Mouse (Mus musculus) intestine, embryonic 16.5 days (tissue): ENCODE measurements around the gene S100a2. TPM values are rescaled to one million over a fixed set of nuclear protein-coding genes. Genes with fewer than 3 reads are reported as not detected.

Source experiments
- ATAC-seq: fragments of 200-750 bp; cut with Nextera tagmentation; 2 replicates; pipeline ENCODE4 v1.8.0; 2017; ENCODE audit warnings: moderate TSS enrichment, moderate library complexity
- H3K27ac ChIP-seq: fragments of 300-500 bp; sonication (generic); 2 replicates; pipeline ENCODE4 v1.5.1; 2014; ENCODE audit warnings: mild to moderate bottlenecking, low read length
- H3K27me3 ChIP-seq: fragments of 300-500 bp; sonication (generic); replicated peaks from 2 replicates; pipeline ENCODE4 v1.6.1; 2014; ENCODE audit warnings: low read length, control low read depth, mixed read lengths; ENCODE audit not compliant: control insufficient read depth, insufficient read depth
- H3K36me3 ChIP-seq: fragments of 300-500 bp; sonication (generic); 2 replicates; pipeline ENCODE4 v1.6.1; 2014; ENCODE audit warnings: low read length, control low read depth; ENCODE audit not compliant: control insufficient read depth, insufficient read depth
- H3K4me1 ChIP-seq: fragments of 300-500 bp; sonication (generic); 2 replicates; pipeline ENCODE4 v1.6.1; 2014; ENCODE audit warnings: low read length, control low read depth, mixed read lengths; ENCODE audit not compliant: control insufficient read depth, insufficient read depth
- H3K4me2 ChIP-seq: fragments of 300-500 bp; sonication (generic); 2 replicates; pipeline ENCODE4 v1.6.1; 2014; ENCODE audit warnings: low read depth, low read length, control low read depth
- H3K4me3 ChIP-seq: fragments of 300-500 bp; sonication (generic); 2 replicates; pipeline ENCODE4 v1.5.1; 2014; ENCODE audit warnings: mild to moderate bottlenecking, low read length
- H3K9ac ChIP-seq: fragments of 300-500 bp; sonication (generic); 2 replicates; pipeline ENCODE4 v1.6.1; 2014; ENCODE audit warnings: low read depth, low read length
- H3K9me3 ChIP-seq: fragments of 300-500 bp; sonication (generic); 2 replicates; pipeline ENCODE4 v1.6.1; 2016; ENCODE audit warnings: low read length, control low read depth; ENCODE audit not compliant: control insufficient read depth
- WGBS: fragments of 180-500 bp; shearing (Covaris S2); extraction: QIAGEN DNeasy Blood & Tissue Kit; methylation state at CpG from one replicate; pipeline ENCODE4 v1.1.7; 2014; 5-methylcytosine and 5-hydroxymethylcytosine counted together
- polyA plus RNA-seq: library from polyadenylated mRNA; unstranded; fragments of >200 nt; fragmentation: Nextera tagmentation; extraction: Ambion mirVana; gene quantifications from 2 replicates; pipeline ENCODE4 v1.2.1, GENCODE M21; 2015

Gene S100a2
- polyA plus RNA-seq, 1 experiment from 2014 or later = not detected

GRCm38 (mm10) chr3:90617586-90617985 lies 27.5 kb downstream of the S100a2 start:
- Histone ChIP-seq H3K27me3 (no peaks in the 10 kb centered on the region), H3K9ac (no peak overlapping the region), H3K36me3 (no peaks in the 10 kb centered on the region), H3K4me1 (peaks cover 24% of the 10 kb centered on the region), H3K4me3 (no peak overlapping the region), H3K4me2 (no peak overlapping the region), H3K27ac (no peak overlapping the region), H3K9me3 (no peaks in the 10 kb centered on the region)
- ATAC-seq = no peak
- WGBS = 6% methylated on average over 1 of the region's 1 CpGs

- H3K9me3 ChIP-seq = no peaks in the 10 kb centered on the region
- 52% methylated on average over 7 of the region's 7 CpGs for WGBS
- no peak for ATAC-seq
These were observed 31.5 kb downstream of the S100a2 start for GRCm38 (mm10) chr3:90621552-90621951.

GRCm38 (mm10) chr3:90623435-90624071 lies 33.5 kb downstream of the S100a2 start:
- no peak for ATAC-seq
- H3K27me3 ChIP-seq = no peaks in the 10 kb centered on the region
- H3K9me3 ChIP-seq = no peaks in the 10 kb centered on the region
- peak overlapping the region; percentile 47; the same call in 1 of the 2 replicates for H3K27ac ChIP-seq
- no peak overlapping the region for H3K9ac ChIP-seq
- 21% methylated on average over 2 of the region's 2 CpGs for WGBS
- no peaks in the 10 kb centered on the region for H3K36me3 ChIP-seq
- peaks cover 27% of the 10 kb centered on the region for H3K4me1 ChIP-seq
- H3K4me3 ChIP-seq = no peak overlapping the region
- no peak overlapping the region for H3K4me2 ChIP-seq

More at GRCm38 (mm10) chr3:90621552-90621951, 31.5 kb downstream of the S100a2 start:
- H3K27me3 ChIP-seq = no peaks in the 10 kb centered on the region
- peaks cover 27% of the 10 kb centered on the region for H3K4me1 ChIP-seq
- H3K36me3 ChIP-seq = no peaks in the 10 kb centered on the region
- H3K27ac ChIP-seq = no peak overlapping the region
- H3K9ac ChIP-seq = no peak overlapping the region
- no peak overlapping the region for H3K4me2 ChIP-seq
- no peak overlapping the region for H3K4me3 ChIP-seq

GRCm38 (mm10) chr3:90625496-90625895 lies 35.4 kb downstream of the S100a2 start:
- Histone ChIP-seq H3K4me2 (no peak overlapping the region), H3K9ac (no peak overlapping the region), H3K27ac (peak overlapping the region; percentile 97), H3K4me1 (peaks cover 27% of the 10 kb centered on the region), H3K27me3 (no peaks in the 10 kb centered on the region), H3K4me3 (no peak overlapping the region), H3K9me3 (no peaks in the 10 kb centered on the region), H3K36me3 (no peaks in the 10 kb centered on the region)
- WGBS = 77% methylated on average over 5 of the region's 5 CpGs
- no peak for ATAC-seq

GRCm38 (mm10) chr3:90626266-90627021 lies 36.4 kb downstream of the S100a2 start:
- peaks cover 23% of the 10 kb centered on the region for H3K4me1 ChIP-seq
- peak; percentile 90 for ATAC-seq
- WGBS = 36% methylated on average over 9 of the region's 9 CpGs
- peak overlapping the region; percentile 97 for H3K27ac ChIP-seq
- no peaks in the 10 kb centered on the region for H3K36me3 ChIP-seq
- H3K4me3 ChIP-seq = peak overlapping the region; percentile 18
- H3K27me3 ChIP-seq = no peaks in the 10 kb centered on the region
- peak overlapping the region; percentile 37 for H3K4me2 ChIP-seq
- no peaks in the 10 kb centered on the region for H3K9me3 ChIP-seq
- H3K9ac ChIP-seq = peak overlapping the region; percentile 29; the same call in 1 of the 2 replicates

- Histone ChIP-seq H3K27me3 (no peaks in the 10 kb centered on the region), H3K4me1 (peaks cover 20% of the 10 kb centered on the region), H3K4me2 (peak overlapping the region; percentile 29), H3K27ac (peak overlapping the region; percentile 90), H3K9ac (peak overlapping the region; percentile 26; the same call in 1 of the 2 replicates), H3K9me3 (no peaks in the 10 kb centered on the region), H3K36me3 (no peaks in the 10 kb centered on the region), H3K4me3 (peak overlapping the region; percentile 18)
- no peak for ATAC-seq
- WGBS = 88% methylated on average over 5 of the region's 5 CpGs
These were observed 37.3 kb downstream of the S100a2 start for GRCm38 (mm10) chr3:90627366-90627765.

- H3K9ac ChIP-seq = no peak overlapping the region
- no peak overlapping the region for H3K4me3 ChIP-seq
- 0 out of 2 replicates have a peak overlapping the region, but pooled peaks have one; percentile 29 for H3K4me2 ChIP-seq
- H3K36me3 ChIP-seq = no peaks in the 10 kb centered on the region
- peak; percentile 56 for ATAC-seq
- no peaks in the 10 kb centered on the region for H3K9me3 ChIP-seq
- peak overlapping the region; percentile 90; the same call in 1 of the 2 replicates for H3K27ac ChIP-seq
- H3K27me3 ChIP-seq = no peaks in the 10 kb centered on the region
- H3K4me1 ChIP-seq = peaks cover 20% of the 10 kb centered on the region
- 53% methylated on average over 4 of the region's 4 CpGs for WGBS
These were observed 37.8 kb downstream of the S100a2 start for GRCm38 (mm10) chr3:90627807-90628206.

GRCm38 (mm10) chr3:90629298-90629697 lies 39.3 kb downstream of the S100a2 start:
- ATAC-seq = no peak
- Histone ChIP-seq H3K4me2 (no peak overlapping the region), H3K27ac (no peak overlapping the region), H3K9me3 (no peaks in the 10 kb centered on the region), H3K36me3 (no peaks in the 10 kb centered on the region), H3K9ac (no peak overlapping the region), H3K27me3 (no peaks in the 10 kb centered on the region), H3K4me3 (no peak overlapping the region), H3K4me1 (peaks cover 6% of the 10 kb centered on the region)
- WGBS = 86% methylated on average over 2 of the region's 2 CpGs

GRCm38 (mm10) chr3:90631984-90632383 lies 41.9 kb downstream of the S100a2 start:
- no peaks in the 10 kb centered on the region for H3K27me3 ChIP-seq
- H3K4me2 ChIP-seq = no peak overlapping the region
- H3K36me3 ChIP-seq = no peaks in the 10 kb centered on the region
- no peaks in the 10 kb centered on the region for H3K9me3 ChIP-seq
- WGBS = 84% methylated on average over 2 of the region's 2 CpGs
- no peak overlapping the region for H3K27ac ChIP-seq
- no peaks in the 10 kb centered on the region for H3K4me1 ChIP-seq
- H3K4me3 ChIP-seq = no peak overlapping the region
- no peak overlapping the region for H3K9ac ChIP-seq
- ATAC-seq = no peak
